Comparison of ENCODE assay signal across 18 mouse cellular contexts in the genomic region with DNA sequence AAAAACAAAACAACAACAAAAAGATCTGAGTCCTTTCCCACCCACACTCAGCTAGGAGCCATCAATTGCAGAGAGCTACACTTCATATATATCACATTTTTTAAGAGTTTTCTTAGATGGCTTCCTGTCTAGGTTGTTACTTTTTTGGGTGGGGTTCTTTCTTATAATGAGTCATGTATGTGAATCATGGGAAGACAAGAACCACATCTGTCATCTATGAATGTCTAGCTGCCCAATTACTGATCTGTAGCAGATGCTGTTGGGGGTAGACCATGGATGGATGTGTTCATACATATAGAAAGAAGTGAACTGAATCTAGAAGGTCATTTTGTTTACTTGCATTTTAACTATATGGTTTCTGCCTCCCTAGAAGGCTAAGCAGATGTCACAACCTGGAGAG.
"Had no signal": no experiment of that assay in that cellular context is flagged by ENCODE, and none has a peak within 500 bp of the region (broad histone marks: within the 10 kb centered on the region; RNA-seq: fewer than 3 reads in every experiment).

No protein-coding gene starts in this region.

- H3K9me3 ChIP-seq: midbrain, embryonic 10.5 days; midbrain, embryonic 12.5 days; neural tube, embryonic 13.5 days; neural tube, embryonic 15.5 days had no signal

- H3K27me3 ChIP-seq: midbrain, embryonic 12.5 days; neural tube, embryonic 13.5 days; neural tube, embryonic 15.5 days had no signal

- H3K27ac ChIP-seq: midbrain, embryonic 10.5 days; midbrain, embryonic 12.5 days; neural tube, embryonic 13.5 days; neural tube, embryonic 15.5 days had no signal

- H3K4me3 ChIP-seq: midbrain, embryonic 10.5 days; midbrain, embryonic 12.5 days; myocyte; neural tube, embryonic 13.5 days; neural tube, embryonic 15.5 days had no signal

- H3K36me3 ChIP-seq: midbrain, embryonic 10.5 days; midbrain, embryonic 12.5 days; neural tube, embryonic 13.5 days; neural tube, embryonic 15.5 days had no signal

- ATAC-seq: midbrain, embryonic 16.5 days had no signal

- H3K9ac ChIP-seq: lung, embryonic 14.5 days; midbrain, embryonic 12.5 days; neural tube, embryonic 13.5 days; neural tube, embryonic 15.5 days had no signal

- DNase-seq: lung, embryonic 14.5 days; lung, postnatal 10 days; lung, postnatal 4 days; midbrain, embryonic 14.5 days; retina, postnatal 1 day; right cerebral cortex, adult 18-20 months; right cerebral cortex, postnatal 25 days; right cerebral cortex, postnatal 4 days; spleen, adult 18-20 months; thymus, adult 18-20 months; thymus, postnatal 14 days; thymus, postnatal 36 days had no signal

- H3K4me2 ChIP-seq: lung, embryonic 14.5 days; midbrain, embryonic 12.5 days; neural tube, embryonic 13.5 days; neural tube, embryonic 15.5 days had no signal
